In genomic region chr7:24841009-24841408, GRCm38 (mm10) we compare ENCODE assay signal across 28 mouse cellular contexts. TPM values are rescaled to one million over a fixed set of nuclear protein-coding genes. Genes with fewer than 3 reads are reported as not detected.
"Had no signal": no experiment of that assay in that cellular context is flagged by ENCODE, and none has a peak within 500 bp of the region (broad histone marks: within the 10 kb centered on the region; RNA-seq: fewer than 3 reads in every experiment).

No protein-coding gene starts in this region.

- H3K4me2 ChIP-seq: lung, embryonic 15.5 days; midbrain, embryonic 11.5 days; midbrain, embryonic 13.5 days; midbrain, embryonic 15.5 days; neural tube, embryonic 13.5 days; neural tube, embryonic 15.5 days had no signal

- H3K9me3 ChIP-seq: lung, embryonic 15.5 days; megakaryocyte, embryonic 14.5 days; midbrain, embryonic 13.5 days; midbrain, embryonic 15.5 days; neural tube, embryonic 13.5 days; neural tube, embryonic 15.5 days had no signal

- H3K9ac ChIP-seq: lung, embryonic 15.5 days; midbrain, embryonic 13.5 days; midbrain, embryonic 15.5 days; neural tube, embryonic 13.5 days; neural tube, embryonic 15.5 days had no signal

- H3K4me1 ChIP-seq: lung, embryonic 15.5 days; midbrain, embryonic 13.5 days; midbrain, embryonic 15.5 days; neural tube, embryonic 13.5 days; neural tube, embryonic 15.5 days had no signal

- H3K27me3 ChIP-seq: lung, embryonic 15.5 days; megakaryocyte, embryonic 14.5 days; midbrain, embryonic 13.5 days; midbrain, embryonic 15.5 days; neural tube, embryonic 13.5 days; neural tube, embryonic 15.5 days had no signal

- DNase-seq: lung, adult 2 months; lung, postnatal 14 days; lung, postnatal 36 days; retina, postnatal 1 day; right cerebral cortex, adult 18-20 months; right cerebral cortex, postnatal 25 days; right cerebral cortex, postnatal 4 days; spleen, adult 18-20 months; thymus, adult 18-20 months; thymus, postnatal 14 days; thymus, postnatal 36 days had no signal

- H3K4me3 ChIP-seq: lung, embryonic 15.5 days; megakaryocyte, embryonic 14.5 days; midbrain, embryonic 13.5 days; midbrain, embryonic 15.5 days; neural tube, embryonic 13.5 days; neural tube, embryonic 15.5 days had no signal

- ATAC-seq: lung, postnatal 0 days; midbrain, embryonic 13.5 days; midbrain, embryonic 15.5 days had no signal

- H3K27ac ChIP-seq: lung, embryonic 15.5 days; macrophage; midbrain, embryonic 13.5 days; midbrain, embryonic 15.5 days; neural tube, embryonic 13.5 days; neural tube, embryonic 15.5 days had no signal

- H3K36me3 ChIP-seq: lung, embryonic 15.5 days; midbrain, embryonic 13.5 days; midbrain, embryonic 15.5 days; neural tube, embryonic 13.5 days; neural tube, embryonic 15.5 days had no signal

RNA-seq across cellular contexts. Expression of gene Gm9844, which starts 21.0 kb away (rescaled TPM):
- polyA plus RNA-seq: small intestine, adult 2 months had no signal

RNA-seq across cellular contexts. Expression of gene Lypd4, which starts 28.7 kb away (rescaled TPM):
- total RNA-seq: megakaryocyte progenitor cell, adult 5-6 weeks; midbrain, postnatal 0 days; monocyte, adult 5-6 weeks had no signal
- polyA plus RNA-seq: lung, adult 2 months; lung, embryonic 15.5 days; lung, postnatal 0 days; macrophage; midbrain, embryonic 11.5 days; midbrain, embryonic 13.5 days; midbrain, embryonic 15.5 days; neural tube, embryonic 11.5 days; neural tube, embryonic 13.5 days; neural tube, embryonic 15.5 days; small intestine, adult 2 months; stomach, embryonic 14.5 days; stomach, embryonic 16.5 days; thymus, postnatal 0 days had no signal

RNA-seq across cellular contexts. Expression of gene Dmrtc2, which starts 28.8 kb away (rescaled TPM):
- total RNA-seq: megakaryocyte progenitor cell, adult 5-6 weeks; monocyte, adult 5-6 weeks had no signal
- polyA plus RNA-seq: lung, adult 2 months; lung, embryonic 15.5 days; lung, postnatal 0 days; macrophage; midbrain, embryonic 11.5 days; midbrain, embryonic 13.5 days; neural tube, embryonic 11.5 days; neural tube, embryonic 13.5 days; small intestine, adult 2 months; stomach, embryonic 14.5 days; stomach, embryonic 16.5 days had no signal
